Mouse (Mus musculus): Measurements from ENCODE around the gene Cep112.

DNA sequence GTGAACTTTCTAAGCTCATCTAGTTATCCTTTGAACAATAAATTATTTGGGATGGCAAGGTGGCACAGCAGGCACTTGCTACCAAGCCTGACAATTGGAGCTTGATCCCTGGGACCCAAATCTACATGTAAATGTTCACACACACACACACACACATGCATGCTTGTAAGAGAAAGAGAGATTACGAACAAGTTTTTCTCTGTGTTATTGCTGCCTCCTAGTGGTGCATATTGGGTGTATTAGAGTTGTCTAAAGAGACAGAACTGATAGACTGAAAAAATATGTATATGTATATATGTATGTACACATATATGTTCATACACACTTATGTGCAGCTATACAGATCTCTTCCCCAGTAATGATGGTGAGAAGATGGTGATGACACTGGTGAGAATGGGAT is 6.5 kb upstream of the Cep112 start:
- TF ChIP-seq CTCF (IDR thresholded peaks at IDR 0.05; ENCODE audit: low read depth) = peak; percentile 38; the same call in 1 of the 2 replicates
- no peak for TF ChIP-seq EP300 (IDR thresholded peaks at IDR 0.05; ENCODE audit: low read depth)

Measured in liver, embryonic 14.5 days (tissue).